Mouse (Mus musculus) v-Abl transformed pro-B cells (cell line): ENCODE results near the gene Ccdc115.

Experiments
- in situ Hi-C, 2 experiments: fragments of 400-800 bp; cut with MboI; formaldehyde crosslinking; loops; one replicate each; pipeline ENCODE4 v1.15.1; 2025; ENCODE audit not compliant: unreplicated experiment in 2 of 2

The Ccdc115 gene

GRCm38 (mm10) chr1:34439215-34439960 lies at the start of gene Ccdc115, which contains the start of gene Imp4:
Gene Ccdc115 (minus strand): TSS chr1:34439672.
Gene Imp4 (plus strand): TSS chr1:34439851.
- in situ Hi-C loops: loop anchor here in 1 of 2 experiments (5.0 kb wide), 1 partner anchor 43 kb away; no protein-coding TSS in a partner anchor

GRCm38 (mm10) chr1:34487383-34487782 lies 47.9 kb upstream of the Ccdc115 start:
- in situ Hi-C loops: loop anchor here in 1 of 2 experiments (5.0 to 25.0 kb wide), 2 partner anchors 45 to 1800 kb away; no protein-coding TSS in a partner anchor

- in situ Hi-C loops: loop anchor here in 1 of 2 experiments (5.0 to 25.0 kb wide), 2 partner anchors 43 to 1802 kb away; no protein-coding TSS in a partner anchor
Measured at GRCm38 (mm10) chr1:34485461-34486188, 46.2 kb upstream of the Ccdc115 start.

GRCm38 (mm10) chr1:34484470-34484869 lies 45.0 kb upstream of the Ccdc115 start:
- in situ Hi-C loops: loop anchor here (5.0 to 25.0 kb wide), 2 partner anchors 47 to 1803 kb away; partner anchors contain the start of genes Ccdc115 (in 1 of the 2) and Imp4 (in 1 of the 2)

- in situ Hi-C loops: loop anchor here (5.0 to 25.0 kb wide), 2 partner anchors 45 to 1805 kb away; partner anchors contain the start of genes Ccdc115 (in 1 of the 2) and Imp4 (in 1 of the 2)
Measured at GRCm38 (mm10) chr1:34481920-34482669, 42.6 kb upstream of the Ccdc115 start.

- in situ Hi-C loops: loop anchor here (5.0 to 25.0 kb wide), 2 partner anchors 44 to 1806 kb away; partner anchors contain the start of genes Ccdc115 (in 1 of the 2) and Imp4 (in 1 of the 2)
Measured at GRCm38 (mm10) chr1:34480801-34481200, 41.3 kb upstream of the Ccdc115 start.

- in situ Hi-C loops: loop anchor here in 1 of 2 experiments (25.0 kb wide), 1 partner anchor 1808 kb away; no protein-coding TSS in a partner anchor
Measured at GRCm38 (mm10) chr1:34478891-34479655, 39.6 kb upstream of the Ccdc115 start.

- in situ Hi-C loops: loop anchor here in 1 of 2 experiments (25.0 kb wide), 2 partner anchors 365 to 460 kb away; partner anchors contain the start of genes Fam168b and Plekhb2
Measured at GRCm38 (mm10) chr1:34472427-34473300, 33.2 kb upstream of the Ccdc115 start.

GRCm38 (mm10) chr1:34469801-34470200 lies 30.3 kb upstream of the Ccdc115 start:
- in situ Hi-C loops: loop anchor here in 1 of 2 experiments (25.0 kb wide), 2 partner anchors 368 to 458 kb away; partner anchors contain the start of genes Fam168b and Plekhb2

- in situ Hi-C loops: loop anchor here in 1 of 2 experiments (25.0 kb wide), 2 partner anchors 369 to 456 kb away; partner anchors contain the start of genes Fam168b and Plekhb2
Measured at GRCm38 (mm10) chr1:34468500-34468899, 29.0 kb upstream of the Ccdc115 start.

- in situ Hi-C loops: loop anchor here in 1 of 2 experiments (25.0 kb wide), 2 partner anchors 369 to 456 kb away; partner anchors contain the start of genes Fam168b and Plekhb2
Measured at GRCm38 (mm10) chr1:34468051-34468450, 28.6 kb upstream of the Ccdc115 start.

GRCm38 (mm10) chr1:34465445-34465844 lies 26.0 kb upstream of the Ccdc115 start:
- in situ Hi-C loops: loop anchor here in 1 of 2 experiments (25.0 kb wide), 2 partner anchors 372 to 453 kb away; partner anchors contain the start of genes Fam168b and Plekhb2

GRCm38 (mm10) chr1:34464310-34464817 lies 24.9 kb upstream of the Ccdc115 start:
- in situ Hi-C loops: loop anchor here in 1 of 2 experiments (25.0 kb wide), 2 partner anchors 373 to 452 kb away; partner anchors contain the start of genes Fam168b and Plekhb2

- in situ Hi-C loops: loop anchor here in 1 of 2 experiments (25.0 kb wide), 2 partner anchors 375 to 450 kb away; partner anchors contain the start of genes Fam168b and Plekhb2
Measured at GRCm38 (mm10) chr1:34462766-34463165, 23.3 kb upstream of the Ccdc115 start.

GRCm38 (mm10) chr1:34460061-34460441 lies 20.6 kb upstream of the Ccdc115 start:
- in situ Hi-C loops: loop anchor here in 1 of 2 experiments (25.0 kb wide), 2 partner anchors 377 to 448 kb away; partner anchors contain the start of genes Fam168b and Plekhb2

GRCm38 (mm10) chr1:34459284-34460060 lies 20.0 kb upstream of the Ccdc115 start, which contains the start of gene Ptpn18:
Gene Ptpn18 (plus strand): TSS chr1:34459762.
- in situ Hi-C loops: loop anchor here in 1 of 2 experiments (25.0 kb wide), 2 partner anchors 378 to 447 kb away; partner anchors contain the start of genes Fam168b and Plekhb2
